Mouse (Mus musculus) stomach, embryonic 15.5 days (tissue): Measurements from ENCODE around the gene Snrnp27. TPM values are rescaled to one million over a fixed set of nuclear protein-coding genes. Genes with fewer than 3 reads are reported as not detected.

Experiments used
- ATAC-seq: fragments of 200-750 bp; cut with Nextera tagmentation; 2 replicates; pipeline ENCODE4 v1.8.0; 2017; ENCODE audit warnings: low read depth, moderate number of reproducible peaks, moderate TSS enrichment; ENCODE audit not compliant: insufficient read depth, low FRiP score
- H3K27ac ChIP-seq: fragments of 300-500 bp; sonication (generic); 2 replicates; pipeline ENCODE4 v1.5.1; 2015; ENCODE audit warnings: mild to moderate bottlenecking, inconsistent platforms
- H3K27me3 ChIP-seq: fragments of 300-500 bp; sonication (generic); replicated peaks from 2 replicates; pipeline ENCODE4 v1.6.1; 2015; ENCODE audit warnings: inconsistent platforms
- H3K36me3 ChIP-seq: fragments of 300-500 bp; sonication (generic); 2 replicates; pipeline ENCODE4 v1.6.1; 2015; ENCODE audit warnings: inconsistent platforms
- H3K4me1 ChIP-seq: fragments of 300-500 bp; sonication (generic); 2 replicates; pipeline ENCODE4 v1.6.1; 2015; ENCODE audit warnings: inconsistent platforms
- H3K4me2 ChIP-seq: fragments of 300-500 bp; sonication (generic); 2 replicates; pipeline ENCODE4 v1.6.1; 2015; ENCODE audit warnings: mild to moderate bottlenecking, inconsistent platforms
- H3K4me3 ChIP-seq: fragments of 300-500 bp; sonication (generic); replicated peaks from 2 replicates; pipeline ENCODE4 v1.5.1; 2015; ENCODE audit warnings: inconsistent platforms
- H3K9ac ChIP-seq: fragments of 300-500 bp; sonication (generic); 2 replicates; pipeline ENCODE4 v1.6.1; 2015; ENCODE audit warnings: inconsistent platforms
- H3K9me3 ChIP-seq: fragments of 300-500 bp; sonication (generic); 2 replicates; pipeline ENCODE4 v1.6.1; 2016; ENCODE audit warnings: inconsistent platforms
- WGBS: fragments of 180-500 bp; shearing (Covaris S2); methylation state at CpG from one replicate; pipeline ENCODE4 v1.1.7; 2015; 5-methylcytosine and 5-hydroxymethylcytosine counted together
- polyA plus RNA-seq: library from polyadenylated mRNA; unstranded; fragments of >200 nt; fragmentation: Nextera tagmentation; extraction: Ambion mirVana; gene quantifications from 2 replicates; pipeline ENCODE4 v1.2.1, GENCODE M21; 2015

Snrnp27 gene
- polyA plus RNA-seq, 1 experiment from 2014 or later, result 115 TPM

DNA sequence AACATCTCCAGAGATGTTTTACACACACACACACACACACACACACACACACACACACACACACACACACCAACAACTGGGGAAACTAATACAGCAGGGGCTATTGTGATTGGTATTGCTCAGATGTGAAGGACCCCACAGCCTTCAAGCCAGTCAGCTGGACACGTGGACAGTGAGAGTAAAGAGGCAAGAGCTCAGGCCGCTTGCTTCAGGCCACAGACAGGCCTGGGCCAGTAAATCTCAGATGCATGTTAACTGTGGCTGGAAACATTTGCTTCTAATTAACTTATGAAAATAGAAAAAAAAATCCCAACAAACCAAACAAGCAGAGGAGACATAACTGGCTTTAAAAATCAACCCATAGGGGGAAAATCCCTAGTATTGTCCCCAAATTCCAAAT, 46.5 kb downstream of the Snrnp27 start:
- no peak overlapping the region for H3K4me2 ChIP-seq
- no peak for ATAC-seq
- H3K9ac ChIP-seq, result no peak overlapping the region
- 79% methylated on average over 2 of the region's 2 CpGs for WGBS
- no peaks in the 10 kb centered on the region for H3K27me3 ChIP-seq
- no peak overlapping the region for H3K27ac ChIP-seq
- H3K4me1 ChIP-seq, result peaks cover 7% of the 10 kb centered on the region; the same call in 1 of the 2 replicates
- no peaks in the 10 kb centered on the region for H3K36me3 ChIP-seq
- H3K4me3 ChIP-seq, result no peak overlapping the region
- H3K9me3 ChIP-seq, result no peaks in the 10 kb centered on the region

DNA sequence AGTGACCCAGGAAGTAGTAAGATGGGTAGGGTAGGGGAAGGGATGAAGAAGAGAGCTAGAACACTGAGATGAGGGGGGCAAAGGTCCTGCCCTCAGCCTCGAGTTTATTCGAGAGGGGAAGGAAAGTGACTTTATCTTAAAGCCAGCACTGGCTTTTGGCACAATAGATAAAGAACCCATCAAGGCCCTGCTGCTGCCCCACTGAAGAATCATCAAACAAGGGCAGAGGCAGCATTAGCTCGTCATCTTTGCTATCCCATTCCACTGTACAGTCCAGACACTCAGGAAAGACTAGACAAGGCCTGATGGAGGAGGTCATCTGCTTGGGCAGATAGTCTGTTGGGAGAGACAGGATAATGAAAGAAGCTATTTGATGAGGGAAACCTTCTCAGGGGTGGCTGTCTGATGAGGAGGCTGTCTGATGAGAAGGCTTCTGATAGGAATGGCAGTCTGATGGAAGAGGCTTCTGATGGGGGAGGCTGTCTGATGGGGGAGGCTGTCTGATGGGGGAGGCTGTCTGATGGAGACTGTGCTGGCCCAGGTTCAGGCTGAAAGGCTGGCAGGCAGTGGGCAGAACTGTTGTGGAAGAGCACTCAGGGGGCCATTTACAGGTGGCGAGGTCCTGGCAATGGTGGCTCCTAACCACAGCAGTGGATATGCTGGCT, 47.0 kb downstream of the Snrnp27 start:
- no peak overlapping the region for H3K4me2 ChIP-seq
- no peaks in the 10 kb centered on the region for H3K9me3 ChIP-seq
- ATAC-seq, result peak; percentile 41; the same call in 1 of the 2 replicates
- H3K27me3 ChIP-seq, result no peaks in the 10 kb centered on the region
- H3K4me1 ChIP-seq, result peaks cover 7% of the 10 kb centered on the region; the same call in 1 of the 2 replicates
- H3K9ac ChIP-seq, result no peak overlapping the region
- H3K36me3 ChIP-seq, result no peaks in the 10 kb centered on the region
- 50% methylated on average over 4 of the region's 4 CpGs for WGBS
- no peak overlapping the region for H3K27ac ChIP-seq
- no peak overlapping the region for H3K4me3 ChIP-seq

DNA sequence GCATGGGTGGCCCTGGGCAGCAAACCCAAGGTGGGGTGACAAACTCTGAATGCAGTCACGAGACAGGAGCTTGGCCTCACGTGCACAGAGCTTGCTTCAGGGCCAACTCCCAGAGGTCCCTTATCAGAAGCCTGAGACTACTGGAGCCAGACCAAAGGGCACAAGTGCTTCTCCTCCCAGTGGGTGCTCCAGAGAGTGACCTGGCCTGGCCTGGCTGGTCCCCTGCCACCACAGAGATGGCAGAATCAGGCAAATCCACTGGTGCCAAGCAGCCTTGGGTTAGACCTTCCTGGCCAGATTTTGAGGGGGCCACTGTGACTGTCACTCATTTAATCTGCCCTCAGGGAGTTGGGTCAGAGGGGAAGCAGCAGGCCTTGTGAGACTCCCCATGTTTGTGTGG, 47.8 kb downstream of the Snrnp27 start:
- no peak overlapping the region for H3K9ac ChIP-seq
- 45% methylated on average over 2 of the region's 2 CpGs for WGBS
- H3K4me2 ChIP-seq, result no peak overlapping the region
- peaks cover 4% of the 10 kb centered on the region; the same call in 1 of the 2 replicates for H3K4me1 ChIP-seq
- H3K27ac ChIP-seq, result no peak overlapping the region
- no peaks in the 10 kb centered on the region for H3K9me3 ChIP-seq
- H3K27me3 ChIP-seq, result no peaks in the 10 kb centered on the region
- no peak overlapping the region for H3K4me3 ChIP-seq
- H3K36me3 ChIP-seq, result no peaks in the 10 kb centered on the region
- peak; percentile 75 for ATAC-seq

DNA sequence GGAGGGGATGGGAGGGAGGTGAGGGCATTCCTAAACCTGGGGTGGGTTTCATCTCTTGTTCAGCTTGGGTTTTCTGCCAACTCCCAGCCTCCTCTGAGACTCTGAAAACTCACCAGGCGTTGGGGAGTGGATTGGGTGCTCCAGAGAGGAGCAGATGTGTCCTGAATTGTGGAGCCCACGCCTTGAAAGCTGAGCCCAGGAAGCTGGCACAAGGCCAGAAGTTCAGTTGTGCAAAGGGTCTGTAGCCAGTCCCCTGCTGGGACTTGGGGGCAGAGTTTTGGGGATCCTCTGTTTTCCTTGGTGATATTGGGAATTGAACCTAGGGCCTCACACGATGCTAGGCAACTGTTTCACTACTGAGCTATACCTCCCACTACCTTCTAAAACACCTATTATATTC, 54.2 kb downstream of the Snrnp27 start:
- Histone ChIP-seq H3K9me3 (no peaks in the 10 kb centered on the region), H3K27me3 (no peaks in the 10 kb centered on the region), H3K4me2 (no peak overlapping the region), H3K27ac (no peak overlapping the region), H3K4me1 (no peaks in the 10 kb centered on the region), H3K4me3 (no peak overlapping the region), H3K36me3 (no peaks in the 10 kb centered on the region), H3K9ac (no peak overlapping the region)
- 61% methylated on average over 3 of the region's 3 CpGs for WGBS
- ATAC-seq, result no peak

DNA sequence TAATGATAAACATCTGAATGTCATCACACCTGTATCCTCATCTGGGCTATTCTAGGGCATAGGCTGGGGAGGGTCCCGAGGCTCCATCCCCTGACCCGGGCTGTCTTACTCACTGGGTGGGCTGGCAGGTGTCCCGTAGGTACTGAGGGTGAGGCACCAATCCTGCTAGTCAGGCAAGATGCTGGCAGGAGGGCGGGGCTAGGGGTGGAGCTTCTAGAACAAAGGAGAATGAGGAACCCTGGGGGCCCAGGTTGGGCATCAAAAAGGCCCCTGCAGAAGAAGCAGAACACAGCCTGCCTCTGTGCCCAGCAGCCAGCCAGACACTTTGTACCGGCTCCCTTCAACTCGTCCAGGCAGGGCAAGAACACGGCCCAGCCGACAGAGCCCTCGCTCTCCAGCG, 56.4 kb downstream of the Snrnp27 start, which contains the start of gene Asprv1:
Asprv1 (plus strand) TSS at position 219 of the 400 bp plus-strand sequence.
- Histone ChIP-seq H3K4me1 (no peaks in the 10 kb centered on the region), H3K4me2 (no peak within 1 kb of the TSS), H3K36me3 (no peaks in the 10 kb centered on the region), H3K9ac (no peak within 1 kb of the TSS), H3K27me3 (no peaks in the 10 kb centered on the region), H3K4me3 (no peak within 1 kb of the TSS), H3K27ac (no peak within 1 kb of the TSS), H3K9me3 (no peaks in the 10 kb centered on the region)
- 55% methylated on average over 10 of the region's 10 CpGs for WGBS
- ATAC-seq, result no peak

Other genes with a start within 250 kb of the Snrnp27 start
- 20.9 and 24.9 TPM in 2 replicates for gene C87436, start 246.1 kb downstream of the Snrnp27 start, polyA plus RNA-seq
- 518 and 529 TPM in 2 replicates for gene Pcbp1, start 158.2 kb downstream of the Snrnp27 start, polyA plus RNA-seq
- gene Asprv1, start 56.4 kb downstream of the Snrnp27 start, polyA plus RNA-seq, result 30.9 and 104 TPM in 2 replicates
- gene Mxd1, start 15.4 kb downstream of the Snrnp27 start, polyA plus RNA-seq, result 15.1 and 18.6 TPM in 2 replicates
- 31.4 and 33.1 TPM in 2 replicates for gene Gmcl1, start 48.9 kb upstream of the Snrnp27 start, polyA plus RNA-seq
- 137 and 160 TPM in 2 replicates for gene Anxa4, start 109.1 kb upstream of the Snrnp27 start, polyA plus RNA-seq
- 13.8 and 17.8 TPM in 2 replicates for gene Aak1, start 165.0 kb upstream of the Snrnp27 start, polyA plus RNA-seq